Mouse (Mus musculus) spleen, adult 2 months (tissue): ENCODE measurements around the gene Paip2b.

Source experiments
- CTCF ChIP-seq: fragments of 200-500 bp; IDR thresholded peaks from 2 replicates; pipeline ENCODE4 v1.5.1; 2011; ENCODE audit warnings: mild to moderate bottlenecking, inconsistent platforms; ENCODE audit not compliant: insufficient read depth, insufficient read length, insufficient replicate concordance; ENCODE audit errors: extremely low read depth
- POLR2A ChIP-seq: fragments of 200-500 bp; IDR thresholded peaks from 2 replicates; pipeline ENCODE4 v1.6.1; 2011; ENCODE audit warnings: low read depth, low read length, inconsistent platforms

GRCm38 (mm10) chr6:83786426-83786825 is 45.1 kb downstream of the Paip2b start:
- TF ChIP-seq POLR2A = no peak
- no peak for TF ChIP-seq CTCF
